Mouse (Mus musculus): ENCODE data around the gene Klc4.
A peak's percentile ranks its signal among the peaks of the same experiment; 100 is the strongest.

The Klc4 gene

DNA sequence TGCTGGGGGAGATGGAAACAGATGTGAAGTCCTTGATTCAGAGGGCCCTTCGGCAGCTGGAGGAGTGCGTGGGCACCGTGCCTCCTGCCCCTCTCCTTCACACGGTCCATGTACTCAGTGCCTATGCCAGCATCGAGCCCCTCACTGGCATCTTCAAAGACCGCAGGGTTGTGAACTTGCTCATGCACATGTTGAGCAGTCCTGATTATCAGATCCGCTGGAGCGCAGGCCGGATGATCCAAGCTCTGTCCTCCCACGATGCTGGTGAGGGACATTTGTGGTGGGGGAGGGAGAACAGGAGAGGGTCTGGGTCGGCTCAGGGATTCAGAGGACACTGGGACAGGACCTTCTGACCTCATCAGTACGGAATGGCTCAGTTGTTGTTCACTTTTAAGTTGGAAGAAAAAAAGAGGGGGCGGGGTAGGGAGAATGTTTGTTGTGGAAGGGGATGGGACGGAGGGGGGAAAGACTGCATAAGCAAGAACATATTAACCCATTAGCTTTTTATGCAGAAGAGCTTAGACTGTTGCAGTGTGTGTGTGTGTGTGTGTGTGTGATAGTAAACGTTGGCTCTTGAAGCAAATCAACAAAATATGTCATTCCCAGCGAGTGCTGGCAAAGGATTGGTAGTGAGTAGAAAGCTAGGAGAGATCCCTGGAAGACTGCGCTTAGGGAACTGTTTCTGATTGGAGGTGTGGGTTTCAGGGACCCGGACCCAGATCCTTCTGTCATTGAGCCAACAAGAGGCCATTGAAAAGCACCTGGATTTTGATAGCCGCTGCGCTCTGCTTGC is 6.1 kb upstream of the Klc4 start:
- no peak for DNase-seq

DNA sequence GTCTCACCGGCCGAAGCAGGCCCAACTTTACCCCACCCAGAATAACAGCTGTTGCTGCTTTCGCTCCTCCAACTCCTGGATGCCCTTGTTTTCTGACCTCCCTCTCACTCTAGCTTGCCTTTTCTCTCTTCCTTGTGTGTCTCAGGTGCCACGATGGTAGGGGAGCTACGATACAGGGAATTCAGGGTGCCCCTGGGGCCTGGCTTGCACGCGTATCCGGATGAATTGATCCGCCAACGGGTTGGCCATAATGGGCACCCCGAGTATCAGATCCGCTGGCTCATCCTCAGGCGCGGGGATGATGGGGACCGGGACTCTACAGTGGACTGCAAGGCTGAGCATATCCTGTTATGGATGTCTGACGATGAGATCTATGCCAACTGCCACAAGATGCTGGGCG is 5.5 kb upstream of the Klc4 start:
- no peak for DNase-seq

DNA sequence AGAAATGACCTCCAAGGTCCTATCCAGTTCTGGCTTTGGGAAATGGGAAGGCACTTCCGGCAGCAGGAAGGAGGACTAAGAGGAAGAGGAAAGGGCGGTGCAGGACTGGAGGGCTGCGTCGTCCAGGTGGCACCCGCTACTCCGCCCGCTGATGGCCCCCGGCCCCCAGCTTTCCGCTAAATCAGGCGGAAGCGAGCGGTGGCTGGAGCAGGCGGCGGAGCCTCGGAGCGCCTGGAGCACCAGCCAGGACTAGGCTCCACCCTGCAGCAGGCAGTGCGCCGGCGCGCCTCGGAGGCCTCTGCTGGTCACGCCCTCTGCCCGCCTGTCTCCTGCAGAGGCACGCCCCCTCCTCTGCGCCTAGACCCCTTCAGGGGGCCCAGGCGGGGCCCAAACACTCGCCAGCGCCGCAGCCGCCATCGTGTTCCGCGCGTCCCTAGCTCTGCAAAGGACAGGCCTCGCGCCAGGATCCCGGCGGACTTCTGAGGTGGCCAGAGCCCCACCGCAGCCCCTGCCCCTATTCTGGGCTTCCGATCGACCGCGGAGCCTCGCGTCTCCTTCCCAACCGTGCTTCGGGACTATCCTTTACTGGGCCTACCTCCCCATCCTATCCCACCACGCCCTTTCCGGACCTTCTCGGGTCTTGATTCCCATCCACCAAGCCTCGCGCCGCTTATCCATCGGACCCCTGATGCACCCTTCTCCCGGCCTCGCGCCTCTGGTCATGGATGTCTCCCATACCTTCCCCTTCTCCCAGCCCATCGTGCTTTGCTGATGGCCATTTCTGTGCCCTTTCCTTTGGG is 4.6 kb upstream of the Klc4 start, which contains the start of gene Cul7:
Gene Cul7 (plus strand): TSS at position 106 of the 800 bp plus-strand sequence.
- DNase-seq = peak; percentile 97

DNA sequence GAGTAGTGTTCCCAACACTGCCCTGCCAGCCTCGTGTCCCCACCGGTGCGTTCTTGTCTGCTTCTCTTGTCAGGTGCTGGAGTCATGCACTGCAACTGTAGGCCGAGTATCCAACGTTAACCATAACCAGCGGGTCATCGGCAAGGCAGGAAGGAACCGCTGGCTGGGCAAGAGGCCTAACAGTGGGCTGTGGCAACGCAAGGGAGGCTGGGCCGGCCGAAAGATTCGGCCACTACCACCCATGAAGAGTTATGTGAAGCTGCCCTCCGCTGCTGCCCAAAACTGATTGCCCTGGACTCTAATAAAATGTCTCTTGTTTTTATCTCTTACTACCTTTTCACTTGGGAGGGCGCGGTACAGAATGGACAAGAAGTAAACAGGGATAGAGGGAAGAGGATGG is 4.0 kb upstream of the Klc4 start:
- DNase-seq = no peak

DNA sequence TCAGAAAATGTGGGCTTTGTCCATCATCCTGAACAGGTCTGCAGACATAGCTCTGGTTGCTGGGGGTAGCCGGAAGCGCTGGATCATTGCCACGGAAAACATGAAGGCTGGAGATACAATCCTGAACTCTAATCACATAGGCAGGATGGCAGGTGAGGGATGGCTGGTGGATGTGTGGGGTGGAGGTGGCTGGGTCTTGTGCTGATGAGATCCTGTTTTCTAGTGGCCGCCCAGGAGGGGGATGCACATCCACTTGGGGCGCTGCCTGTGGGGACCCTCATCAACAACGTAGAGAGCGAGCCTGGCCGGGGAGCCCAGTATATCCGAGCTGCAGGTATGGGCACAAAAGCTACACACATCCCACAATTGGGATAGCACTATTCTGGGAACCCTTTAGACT is 2.6 kb upstream of the Klc4 start:
- no peak for DNase-seq

DNA sequence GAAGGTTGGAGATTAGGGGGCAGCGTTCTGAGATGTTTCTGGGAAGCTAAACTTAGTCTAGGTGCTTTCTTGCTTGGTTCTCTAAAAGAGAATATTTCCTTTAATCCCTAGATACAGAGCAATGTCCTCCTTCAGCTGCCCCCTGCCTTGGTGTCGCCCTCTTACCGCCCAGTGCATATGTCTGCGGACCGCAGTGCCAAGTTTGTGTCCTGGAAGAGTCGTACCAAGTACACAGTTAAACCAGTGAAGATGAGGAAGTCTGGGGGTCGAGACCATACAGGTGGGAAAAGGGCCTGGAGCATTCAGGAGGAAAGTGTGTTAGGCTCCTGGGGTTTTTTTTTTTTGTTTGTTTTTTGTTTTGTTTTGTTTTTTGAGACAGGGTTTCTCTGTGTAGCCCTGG is 1.5 kb upstream of the Klc4 start:
- no peak for DNase-seq

DNA sequence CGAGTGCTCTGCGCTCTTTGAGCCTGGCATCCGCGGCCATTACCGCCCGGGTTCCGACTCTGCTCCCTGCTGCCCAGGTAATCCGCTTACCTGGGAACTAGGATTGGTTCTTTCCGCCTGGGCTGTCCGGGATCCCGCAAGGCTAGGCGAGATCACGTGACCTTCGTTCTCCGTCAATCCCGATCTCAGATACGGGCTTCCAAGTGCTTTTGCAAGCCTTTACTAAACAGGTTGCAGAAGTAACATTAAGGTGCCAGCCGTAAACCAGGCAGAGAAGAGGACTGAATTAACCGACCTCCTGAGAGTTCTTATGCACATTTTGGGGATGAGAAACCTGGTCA is 470 bp upstream of the Klc4 start:
- no peak for DNase-seq

DNA sequence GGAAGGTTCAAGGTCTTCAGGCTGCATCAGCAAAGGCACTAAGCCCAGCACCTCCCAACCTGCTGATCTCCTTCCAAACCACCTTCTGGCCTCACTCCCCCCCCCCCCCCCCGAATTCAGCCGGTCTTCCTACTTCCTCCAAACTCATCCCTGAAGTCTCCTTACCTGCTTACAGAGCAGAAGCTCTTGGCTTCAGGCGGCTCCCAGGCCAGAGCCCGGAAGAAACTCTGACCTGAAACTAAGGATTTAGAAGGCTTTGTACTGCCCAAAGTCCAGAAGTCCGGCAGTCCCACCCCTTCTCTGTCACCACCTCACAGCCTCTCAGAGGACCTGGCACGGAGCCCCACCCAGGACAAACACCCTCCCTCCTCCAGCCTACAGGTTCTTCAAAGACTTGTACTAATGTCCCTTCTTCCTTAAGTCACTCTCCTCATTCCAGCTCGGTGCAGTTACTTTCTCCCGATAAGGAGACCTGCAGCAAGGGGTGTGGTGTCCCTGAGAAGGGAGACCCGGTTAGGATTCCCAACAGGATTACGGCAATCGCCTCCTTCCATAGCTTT is 826 bp downstream of the Klc4 start:
- DNase-seq = no peak

DNA sequence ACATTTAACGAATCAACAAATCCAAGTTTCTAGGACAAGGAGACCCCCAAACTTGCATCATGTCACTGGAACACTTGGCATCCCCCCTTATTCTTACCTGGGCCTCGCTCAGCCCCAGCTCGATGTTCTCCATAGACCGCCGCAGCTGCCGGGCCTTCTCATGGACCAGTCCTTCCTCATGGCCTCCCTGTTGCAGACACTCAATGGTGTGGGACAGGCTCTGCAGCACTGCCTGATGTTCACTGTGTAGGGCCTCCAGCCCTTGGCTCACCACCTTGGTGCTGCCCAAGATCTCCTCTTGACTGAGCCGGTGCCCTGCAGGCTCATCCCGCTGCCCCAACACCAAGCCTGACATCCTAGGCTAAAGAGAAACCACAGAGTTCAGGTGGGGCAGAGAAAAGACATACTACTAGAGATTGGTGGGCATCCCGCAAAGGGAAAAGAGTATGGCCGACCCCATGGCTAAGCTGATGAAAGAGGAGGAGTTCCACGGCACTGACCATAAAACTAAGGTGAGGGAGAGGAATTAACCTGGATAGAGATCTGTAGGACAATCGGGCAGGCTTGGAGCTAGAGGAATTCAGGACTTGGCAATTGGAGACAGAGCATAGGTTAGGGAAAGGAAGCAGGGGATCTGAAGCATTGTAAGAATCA is 1.5 kb downstream of the Klc4 start:
- DNase-seq = no peak

DNA sequence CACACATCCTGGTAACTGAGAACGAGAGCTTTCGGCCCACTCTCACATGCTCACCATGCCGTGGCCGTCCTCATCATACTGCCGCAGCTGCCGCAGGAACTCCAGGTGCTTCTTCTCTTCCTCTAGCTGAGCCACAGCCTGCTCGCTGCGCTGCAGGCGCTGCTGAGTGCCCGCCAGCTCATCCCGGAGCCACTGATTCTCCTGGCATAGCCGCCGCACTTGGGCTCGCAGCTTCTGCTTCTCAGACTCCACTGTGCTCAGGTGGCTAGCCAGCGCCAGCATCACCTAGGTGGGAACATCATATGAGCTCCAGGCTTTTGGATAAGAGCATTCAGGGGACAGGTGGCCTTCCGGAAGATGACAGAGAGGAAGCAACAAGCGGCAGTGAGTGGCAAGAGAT is 3.8 kb downstream of the Klc4 start:
- DNase-seq = no peak

DNA sequence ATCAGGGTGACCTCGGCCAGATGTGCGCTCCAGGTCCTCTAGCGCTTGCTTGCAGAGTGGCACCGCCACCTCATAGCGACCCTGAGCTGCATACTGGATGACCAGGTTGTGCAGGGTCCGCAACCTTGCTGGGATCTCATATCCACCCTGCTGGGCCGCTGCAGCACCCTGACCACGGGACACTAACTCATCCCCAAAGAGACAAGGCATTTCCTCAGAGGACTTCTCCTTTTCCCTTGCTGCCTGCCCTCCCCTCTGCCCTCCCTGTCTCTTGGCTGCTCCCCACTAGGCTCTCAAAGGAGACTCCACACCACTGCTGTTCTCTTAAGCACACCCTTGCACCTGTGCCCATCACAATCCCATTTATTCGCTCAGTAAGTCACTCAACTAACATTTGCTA is 5.9 kb downstream of the Klc4 start:
- DNase-seq = no peak

DNA sequence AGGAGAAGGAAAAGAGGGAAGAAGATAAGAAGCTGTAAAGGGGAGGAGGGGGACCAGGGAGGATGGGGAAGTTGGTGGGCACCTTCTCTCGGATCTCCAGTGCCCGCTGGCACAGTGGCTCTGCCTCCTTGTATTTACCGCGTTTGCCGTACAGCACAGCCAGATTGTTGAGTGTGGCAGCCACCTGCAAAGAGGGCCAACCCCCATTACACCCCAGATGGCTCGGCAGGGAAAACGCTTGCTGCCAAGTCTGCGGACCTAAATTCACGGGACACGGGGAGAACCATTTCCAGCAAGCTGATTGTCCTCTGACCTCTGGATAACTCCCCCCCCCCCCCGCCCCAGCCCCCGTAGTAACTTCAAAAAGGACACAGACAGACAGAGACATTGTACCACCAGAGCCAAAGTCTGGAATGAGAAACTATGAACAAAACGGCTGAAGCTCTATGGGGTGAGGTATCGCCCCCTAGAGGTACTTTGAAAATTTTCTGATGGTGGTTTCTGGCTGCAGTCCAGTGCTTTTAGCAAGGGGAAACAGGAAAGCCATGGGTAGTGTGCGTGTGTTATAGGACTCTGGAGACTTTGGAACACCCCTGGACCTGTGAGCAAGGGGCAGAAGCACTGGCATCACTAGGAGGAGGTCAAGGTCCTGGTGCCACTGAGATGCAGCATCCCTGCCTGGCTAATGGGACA is 8.8 kb downstream of the Klc4 start:
- DNase-seq = peak; percentile 88

DNA sequence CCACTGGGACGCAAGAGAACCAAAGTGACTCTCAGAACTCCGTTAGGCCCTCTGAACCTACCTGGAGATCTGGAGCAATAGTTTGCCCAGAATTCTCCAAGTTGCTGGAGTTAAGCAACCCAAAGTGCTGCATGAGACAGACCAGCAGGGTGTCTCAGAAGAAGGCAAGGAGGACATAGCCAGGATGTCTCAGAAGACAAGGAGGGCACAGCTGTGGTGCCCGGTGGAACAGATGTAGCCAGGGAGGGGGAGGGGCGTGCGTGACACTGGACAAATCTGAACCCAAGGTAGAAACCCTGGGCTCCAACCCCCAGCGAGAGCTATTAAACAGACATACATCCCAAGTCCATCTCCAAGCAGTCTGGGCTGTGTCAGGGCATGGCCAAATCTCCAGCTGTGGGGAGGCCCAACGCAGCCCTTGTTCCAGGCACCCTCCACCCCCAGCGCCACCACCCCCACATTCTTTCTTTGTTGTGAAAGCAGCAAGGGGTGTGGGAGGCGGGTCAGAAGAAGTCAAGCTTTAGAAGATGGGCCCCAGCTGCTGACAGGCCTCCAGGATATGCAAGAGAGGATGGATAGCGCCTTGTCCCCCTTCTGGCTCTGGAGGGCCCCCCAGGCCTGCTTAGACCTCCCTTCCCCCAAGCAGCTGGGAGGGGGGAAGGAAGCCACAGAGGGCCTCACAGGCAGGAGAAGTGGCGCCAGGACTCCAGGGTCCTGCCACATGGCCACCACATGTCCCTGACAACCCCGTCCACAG is 16.0 kb downstream of the Klc4 start:
- DNase-seq = no peak

DNA sequence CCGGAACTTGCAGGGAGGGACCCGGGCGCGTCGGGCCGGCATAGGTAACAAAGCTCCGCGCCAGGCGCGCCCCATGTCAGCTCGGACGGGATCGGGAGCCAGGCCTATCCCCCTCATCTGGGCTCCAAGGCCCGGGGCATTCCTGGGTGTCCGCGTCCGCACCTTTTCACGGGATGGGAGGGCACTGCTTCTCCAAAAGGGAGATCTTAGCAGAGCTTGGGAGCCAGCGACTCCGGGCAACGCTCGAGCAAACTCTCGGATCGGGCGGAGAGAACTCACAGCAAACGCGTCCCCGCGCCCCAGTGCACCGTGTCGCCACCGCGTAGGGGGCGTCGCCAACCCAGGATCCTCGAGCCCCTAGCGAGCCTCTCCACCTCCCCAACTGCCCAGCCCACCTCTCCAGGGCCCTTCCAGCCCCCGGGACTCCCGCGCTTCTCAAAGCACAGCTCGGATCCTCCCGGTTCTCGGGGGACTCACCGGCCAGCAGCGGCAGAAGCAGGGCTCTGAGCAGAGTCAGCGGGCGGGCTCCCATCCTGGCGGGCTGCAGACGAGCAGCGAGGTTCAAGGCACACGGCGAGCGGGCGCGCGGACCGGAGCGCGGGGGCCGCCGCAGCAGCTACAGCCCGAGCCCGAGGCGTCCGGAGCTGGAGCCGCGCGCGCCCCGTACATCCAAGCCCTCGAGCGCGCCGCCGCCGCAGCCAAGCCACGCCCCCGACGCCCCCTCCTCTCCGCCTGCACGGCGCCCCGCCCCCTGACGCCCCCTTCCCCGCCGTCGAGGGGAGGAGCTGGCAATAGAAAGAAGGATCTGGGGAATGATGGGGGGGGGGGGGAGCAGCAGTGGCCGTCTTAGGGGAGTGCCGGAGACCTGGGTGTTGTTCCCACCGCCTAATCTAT is 16.8 kb downstream of the Klc4 start, which contains the start of gene Ptk7:
Gene Ptk7 (minus strand): TSS at position 714 of the 894 bp plus-strand sequence.
- peak; percentile 92 for DNase-seq

DNA sequence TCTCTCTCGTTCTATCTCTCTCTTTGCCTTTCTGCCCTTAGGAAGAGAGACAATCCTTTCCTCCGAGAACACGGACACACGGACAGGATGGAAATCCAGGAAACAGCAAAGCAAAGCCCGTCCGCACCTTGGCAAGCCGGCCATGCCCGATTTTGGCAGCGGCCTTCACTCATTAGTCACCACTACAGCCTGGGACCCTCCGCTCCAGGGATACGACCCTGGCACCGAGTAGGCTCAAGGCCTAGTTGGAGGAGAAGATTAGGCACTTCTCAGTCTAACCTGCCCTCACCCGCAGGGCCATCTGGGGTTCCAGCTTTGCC is 17.4 kb downstream of the Klc4 start:
- DNase-seq = no peak

DNA sequence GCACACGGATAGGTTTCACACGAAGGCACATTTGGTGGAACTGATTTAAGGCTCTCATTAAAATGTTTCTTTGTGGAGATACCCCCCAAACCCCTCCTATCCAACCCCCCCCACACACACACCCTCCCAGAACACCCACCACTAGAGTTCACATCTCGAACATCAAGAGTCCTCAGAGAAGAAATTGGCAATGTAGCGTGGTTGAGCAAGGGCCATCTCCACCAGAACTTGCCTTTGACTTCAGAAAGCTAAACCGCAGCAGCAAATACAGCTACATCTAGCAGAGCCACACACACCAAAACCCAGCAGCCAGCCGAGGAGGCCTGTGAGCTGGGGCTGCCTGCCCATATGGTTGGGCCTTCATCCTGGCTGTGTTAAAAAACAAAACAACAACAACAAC is 18.4 kb downstream of the Klc4 start:
- DNase-seq = no peak

DNA sequence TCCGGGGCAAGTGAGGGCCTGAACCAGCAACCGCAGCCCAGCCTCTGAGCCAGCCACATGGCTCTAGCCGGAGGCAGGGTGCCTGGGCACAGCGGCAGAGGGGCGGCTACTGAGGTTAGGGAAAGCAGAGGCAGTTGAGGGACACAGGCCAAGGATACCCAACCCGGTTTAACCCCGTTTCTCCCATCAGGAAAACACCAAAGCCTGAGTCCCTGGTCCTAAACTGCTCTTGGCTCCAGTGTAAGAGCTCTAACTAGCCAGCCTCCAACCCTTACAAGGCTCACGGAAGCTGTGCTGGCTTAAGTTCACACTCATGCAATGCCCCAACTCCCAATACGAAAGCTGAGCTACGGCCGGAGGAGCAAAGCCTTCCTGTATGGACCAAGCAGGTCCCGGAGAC is 21.2 kb downstream of the Klc4 start:
- no peak for DNase-seq

DNA sequence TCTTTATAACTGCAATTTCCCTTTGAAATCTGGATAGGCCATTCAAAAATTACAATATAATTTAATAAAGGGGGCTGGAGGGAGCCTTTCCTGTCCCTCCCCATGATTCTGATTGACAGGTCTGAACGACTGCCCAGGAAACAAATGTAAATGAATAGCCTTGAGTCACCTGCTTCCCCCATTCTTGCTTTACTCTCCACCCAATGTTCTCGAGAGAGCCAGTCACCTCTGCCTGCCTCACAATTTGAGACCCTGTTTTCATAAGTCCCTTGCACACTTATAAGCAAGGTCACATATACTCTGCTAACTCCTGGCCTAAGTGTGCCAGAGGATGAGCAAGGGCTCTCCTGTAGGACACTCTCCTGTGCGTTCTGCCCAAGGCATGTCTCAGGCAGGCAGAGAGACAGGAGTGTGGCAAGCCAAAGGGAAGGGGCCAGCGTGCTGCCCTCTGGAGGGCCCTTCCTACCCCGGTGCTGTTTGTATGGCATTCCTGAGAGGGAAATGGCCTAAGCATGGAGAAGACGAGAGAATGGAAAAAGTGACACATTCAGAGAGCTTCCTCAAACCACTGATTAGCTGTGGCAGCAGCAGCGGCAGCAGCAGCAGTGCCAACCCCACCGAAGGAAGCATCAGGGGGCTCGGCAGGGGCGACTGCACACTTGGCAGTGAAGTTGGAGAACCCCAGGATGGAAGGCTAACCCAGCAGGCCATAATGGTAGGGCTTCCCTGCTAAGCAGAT is 21.8 kb downstream of the Klc4 start:
- no peak for DNase-seq

DNA sequence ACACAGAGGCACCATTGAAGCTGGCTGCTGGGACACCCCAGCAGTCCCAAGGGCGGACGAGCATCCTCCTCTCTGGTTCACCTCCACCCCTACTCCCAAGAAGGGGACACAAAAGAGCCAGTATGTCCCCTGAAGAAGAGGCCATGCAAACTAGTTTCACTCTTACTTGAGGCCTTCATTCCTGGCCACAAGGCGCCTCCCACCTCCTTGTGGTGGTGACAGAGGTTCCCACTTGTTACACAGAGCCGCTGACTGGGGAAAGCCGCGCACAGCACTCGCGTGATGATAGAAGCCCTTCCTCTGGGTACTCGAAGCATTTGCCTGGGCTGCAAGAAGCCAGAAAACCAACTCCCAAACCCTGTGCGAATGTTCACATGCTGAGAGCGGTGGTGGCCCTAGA is 23.6 kb downstream of the Klc4 start:
- no peak for DNase-seq

DNA sequence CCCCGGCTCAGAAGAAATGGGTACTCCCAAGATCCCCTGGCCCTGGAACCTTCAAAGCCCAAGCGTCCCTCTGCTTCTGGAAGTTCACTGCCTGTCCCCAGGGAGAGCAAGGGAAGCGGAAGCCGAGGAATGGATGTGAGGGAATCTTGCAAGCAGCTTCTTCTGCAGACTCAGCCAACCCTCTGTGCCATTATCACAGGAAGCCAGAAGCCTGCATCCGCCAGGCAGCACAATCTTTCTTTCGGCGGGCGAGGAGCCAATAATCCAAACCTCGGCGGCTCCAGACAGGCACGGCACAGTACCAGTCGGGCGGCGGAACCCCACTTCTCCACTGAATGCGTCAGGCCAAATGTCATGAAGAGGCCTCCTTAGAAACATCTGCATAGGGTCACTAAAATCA is 24.5 kb downstream of the Klc4 start:
- DNase-seq = no peak

Measured in retina, postnatal 1 day (tissue).